Mouse (Mus musculus): Measurements from ENCODE around the gene Ckb. TPM values are rescaled to one million over a fixed set of nuclear protein-coding genes. Genes with fewer than 3 reads are reported as not detected.

Ckb gene
- polyA plus RNA-seq, 1 experiment from 2014 or later = 1,434 TPM

- H3K9me3 ChIP-seq (ENCODE audit: control insufficient read depth, low read length) = no peaks in the 10 kb centered on the region
- no peak for DNase-seq (ENCODE audit: low spot score)
- no peak overlapping the region for H3K9ac ChIP-seq
- no peak overlapping the region for H3K4me3 ChIP-seq (replicated peaks; ENCODE audit: low read length)
- WGBS = 92% methylated on average over 11 of the region's 11 CpGs
- peaks cover 88% of the 10 kb centered on the region for H3K36me3 ChIP-seq (replicated peaks; ENCODE audit: control insufficient read depth, insufficient read depth)
- no peak overlapping the region for H3K27ac ChIP-seq
- H3K4me1 ChIP-seq (replicated peaks; ENCODE audit: control insufficient read depth, insufficient read depth, low read length) = no peaks in the 10 kb centered on the region
- no peak overlapping the region for H3K4me2 ChIP-seq (replicated peaks)
- no peaks in the 10 kb centered on the region for H3K27me3 ChIP-seq (ENCODE audit: control insufficient read depth, insufficient read depth, low read length)
- ATAC-seq (ENCODE audit: low FRiP score) = no peak
Observed at GRCm38 (mm10) chr12:111655695-111656094, 16.4 kb downstream of the Ckb start.

GRCm38 (mm10) chr12:111653434-111653833, 18.7 kb downstream of the Ckb start:
- Histone ChIP-seq H3K9ac (no peak overlapping the region), H3K4me1 (replicated peaks; ENCODE audit: control insufficient read depth, insufficient read depth, low read length) (no peaks in the 10 kb centered on the region), H3K36me3 (replicated peaks; ENCODE audit: control insufficient read depth, insufficient read depth) (peaks cover 91% of the 10 kb centered on the region), H3K9me3 (ENCODE audit: control insufficient read depth, low read length) (no peaks in the 10 kb centered on the region), H3K27me3 (ENCODE audit: control insufficient read depth, insufficient read depth, low read length) (no peaks in the 10 kb centered on the region), H3K4me3 (replicated peaks; ENCODE audit: low read length) (no peak overlapping the region), H3K27ac (no peak overlapping the region), H3K4me2 (replicated peaks) (no peak overlapping the region)
- DNase-seq (ENCODE audit: low spot score) (peak; percentile 81), ATAC-seq (ENCODE audit: low FRiP score) (no peak)
- WGBS = 33% methylated on average over 3 of the region's 3 CpGs

GRCm38 (mm10) chr12:111652953-111653352, 19.2 kb downstream of the Ckb start:
- ATAC-seq (ENCODE audit: low FRiP score) = no peak
- H3K27ac ChIP-seq = no peak overlapping the region
- no peak for DNase-seq (ENCODE audit: low spot score)
- H3K36me3 ChIP-seq (replicated peaks; ENCODE audit: control insufficient read depth, insufficient read depth) = peaks cover 95% of the 10 kb centered on the region
- no peaks in the 10 kb centered on the region for H3K9me3 ChIP-seq (ENCODE audit: control insufficient read depth, low read length)
- no peaks in the 10 kb centered on the region for H3K4me1 ChIP-seq (replicated peaks; ENCODE audit: control insufficient read depth, insufficient read depth, low read length)
- no peak overlapping the region for H3K9ac ChIP-seq
- H3K4me2 ChIP-seq (replicated peaks) = no peak overlapping the region
- WGBS = 84% methylated on average over 3 of the region's 3 CpGs
- H3K4me3 ChIP-seq (replicated peaks; ENCODE audit: low read length) = no peak overlapping the region
- H3K27me3 ChIP-seq (ENCODE audit: control insufficient read depth, insufficient read depth, low read length) = no peaks in the 10 kb centered on the region

GRCm38 (mm10) chr12:111648061-111648645, 24.0 kb downstream of the Ckb start:
- peak; percentile 77 for DNase-seq (ENCODE audit: low spot score)
- Histone ChIP-seq H3K27ac (no peak overlapping the region), H3K36me3 (replicated peaks; ENCODE audit: control insufficient read depth, insufficient read depth) (peaks cover 93% of the 10 kb centered on the region)

More at GRCm38 (mm10) chr12:111648061-111648645, 24.0 kb downstream of the Ckb start:
- no peak overlapping the region for H3K4me2 ChIP-seq (replicated peaks)
- no peaks in the 10 kb centered on the region for H3K4me1 ChIP-seq (replicated peaks; ENCODE audit: control insufficient read depth, insufficient read depth, low read length)
- no peaks in the 10 kb centered on the region for H3K27me3 ChIP-seq (ENCODE audit: control insufficient read depth, insufficient read depth, low read length)
- no peaks in the 10 kb centered on the region for H3K9me3 ChIP-seq (ENCODE audit: control insufficient read depth, low read length)
- WGBS = 54% methylated on average over 6 of the region's 6 CpGs
- no peak overlapping the region for H3K9ac ChIP-seq
- ATAC-seq (ENCODE audit: low FRiP score) = peak; percentile 51; the same call in 1 of the 2 replicates
- no peak overlapping the region for H3K4me3 ChIP-seq (replicated peaks; ENCODE audit: low read length)

Other genes starting within 250 kb of the Ckb start
- gene Tnfaip2, start 229.9 kb downstream of the Ckb start, polyA plus RNA-seq (2014; fragmentation: Nextera tagmentation; extraction: Ambion mirVana) = 0.42 and 0.79 TPM in 2 replicates
- gene Gm266, start 186.5 kb downstream of the Ckb start, polyA plus RNA-seq (2014; fragmentation: Nextera tagmentation; extraction: Ambion mirVana) = 2.6 and 3.8 TPM in 2 replicates
- gene Eif5, start 134.3 kb downstream of the Ckb start, polyA plus RNA-seq (2014; fragmentation: Nextera tagmentation; extraction: Ambion mirVana) = 504 and 543 TPM in 2 replicates
- gene Mark3, start 97.8 kb downstream of the Ckb start, polyA plus RNA-seq (2014; fragmentation: Nextera tagmentation; extraction: Ambion mirVana) = 76.4 and 81.4 TPM in 2 replicates
- gene Trmt61a, start 5.8 kb upstream of the Ckb start, polyA plus RNA-seq (2014; fragmentation: Nextera tagmentation; extraction: Ambion mirVana) = 6.1 and 7.2 TPM in 2 replicates
- gene Bag5, start 40.9 kb upstream of the Ckb start, polyA plus RNA-seq (2014; fragmentation: Nextera tagmentation; extraction: Ambion mirVana) = 65.5 and 71.6 TPM in 2 replicates
- gene Apopt1, start 40.9 kb upstream of the Ckb start, polyA plus RNA-seq (2014; fragmentation: Nextera tagmentation; extraction: Ambion mirVana) = 48.2 and 61.4 TPM in 2 replicates
- gene Klc1, start 86.5 kb upstream of the Ckb start, polyA plus RNA-seq (2014; fragmentation: Nextera tagmentation; extraction: Ambion mirVana) = 586 and 635 TPM in 2 replicates
- 2.6 and 3.1 TPM in 2 replicates for gene Xrcc3, start 141.5 kb upstream of the Ckb start, polyA plus RNA-seq (2014; fragmentation: Nextera tagmentation; extraction: Ambion mirVana)
- 36.7 and 40.1 TPM in 2 replicates for gene Zfyve21, start 141.8 kb upstream of the Ckb start, polyA plus RNA-seq (2014; fragmentation: Nextera tagmentation; extraction: Ambion mirVana)
- gene Ppp1r13b, start 235.8 kb upstream of the Ckb start, polyA plus RNA-seq (2014; fragmentation: Nextera tagmentation; extraction: Ambion mirVana) = 38.0 and 43.3 TPM in 2 replicates